Mouse (Mus musculus): ENCODE results near the gene Gm9945.
A peak's percentile ranks its signal among the peaks of the same experiment; 100 is the strongest.

Gene Gm9945

GRCm38 (mm10) chr11:53458996-53459395 is 21.0 kb upstream of the Gm9945 start:
- no peak for ATAC-seq (ENCODE audit: insufficient number of reproducible peaks, low FRiP score, low TSS enrichment)

- no peak for ATAC-seq (ENCODE audit: insufficient number of reproducible peaks, low FRiP score, low TSS enrichment)
Measured at GRCm38 (mm10) chr11:53460192-53460591, 19.8 kb upstream of the Gm9945 start.

GRCm38 (mm10) chr11:53461727-53462126 is 18.2 kb upstream of the Gm9945 start:
- no peak for ATAC-seq (ENCODE audit: insufficient number of reproducible peaks, low FRiP score, low TSS enrichment)

GRCm38 (mm10) chr11:53463551-53464424 is 16.2 kb upstream of the Gm9945 start:
- no peak for ATAC-seq (ENCODE audit: insufficient number of reproducible peaks, low FRiP score, low TSS enrichment)

GRCm38 (mm10) chr11:53466231-53466971 is 13.6 kb upstream of the Gm9945 start:
- peak; percentile 61 for ATAC-seq (ENCODE audit: insufficient number of reproducible peaks, low FRiP score, low TSS enrichment)

- no peak for ATAC-seq (ENCODE audit: insufficient number of reproducible peaks, low FRiP score, low TSS enrichment)
Measured at GRCm38 (mm10) chr11:53469294-53469967, 10.5 kb upstream of the Gm9945 start.

- ATAC-seq (ENCODE audit: insufficient number of reproducible peaks, low FRiP score, low TSS enrichment): peak; percentile 82
Measured at GRCm38 (mm10) chr11:53469968-53470695, 9.8 kb upstream of the Gm9945 start, which contains the start of gene Gm9837. Gm9837 (minus strand) TSS chr11:53470479.

- no peak for ATAC-seq (ENCODE audit: insufficient number of reproducible peaks, low FRiP score, low TSS enrichment)
Measured at GRCm38 (mm10) chr11:53472709-53473108, 7.3 kb upstream of the Gm9945 start.

- ATAC-seq (ENCODE audit: insufficient number of reproducible peaks, low FRiP score, low TSS enrichment): no peak
Measured at GRCm38 (mm10) chr11:53475620-53476019, 4.3 kb upstream of the Gm9945 start.

- ATAC-seq (ENCODE audit: insufficient number of reproducible peaks, low FRiP score, low TSS enrichment): no peak
Measured at GRCm38 (mm10) chr11:53477833-53478232, 2.1 kb upstream of the Gm9945 start.

- peak; percentile 24; the same call in 1 of the 2 replicates for ATAC-seq (ENCODE audit: insufficient number of reproducible peaks, low FRiP score, low TSS enrichment)
Measured at GRCm38 (mm10) chr11:53478383-53479170, 1.4 kb upstream of the Gm9945 start.

- ATAC-seq (ENCODE audit: insufficient number of reproducible peaks, low FRiP score, low TSS enrichment): peak; percentile 38; the same call in 1 of the 2 replicates
Measured at GRCm38 (mm10) chr11:53479171-53479782, 689 bp upstream of the Gm9945 start.

GRCm38 (mm10) chr11:53481088-53481730 is 1.2 kb downstream of the Gm9945 start:
- no peak for ATAC-seq (ENCODE audit: insufficient number of reproducible peaks, low FRiP score, low TSS enrichment)

- ATAC-seq (ENCODE audit: insufficient number of reproducible peaks, low FRiP score, low TSS enrichment): no peak
Measured at GRCm38 (mm10) chr11:53483159-53483891, 3.4 kb downstream of the Gm9945 start.

- no peak for ATAC-seq (ENCODE audit: insufficient number of reproducible peaks, low FRiP score, low TSS enrichment)
Measured at GRCm38 (mm10) chr11:53485719-53486118, 5.8 kb downstream of the Gm9945 start.

- ATAC-seq (ENCODE audit: insufficient number of reproducible peaks, low FRiP score, low TSS enrichment): no peak
Measured at GRCm38 (mm10) chr11:53486351-53486750, 6.4 kb downstream of the Gm9945 start.

GRCm38 (mm10) chr11:53486822-53487594 is 7.0 kb downstream of the Gm9945 start:
- ATAC-seq (ENCODE audit: insufficient number of reproducible peaks, low FRiP score, low TSS enrichment): peak; percentile 80
